Mouse (Mus musculus) liver, embryonic 13.5 days (tissue): Measurements from ENCODE around the gene Ptprg. TPM values are rescaled to one million over a fixed set of nuclear protein-coding genes. Genes with fewer than 3 reads are reported as not detected.

Experiments used
- ATAC-seq: fragments of 200-750 bp; cut with Nextera tagmentation; 2 replicates; pipeline ENCODE4 v1.8.0; 2017; ENCODE audit warnings: low read depth, mild to moderate bottlenecking, moderate number of reproducible peaks, moderate library complexity
- DNase-seq: peaks from one replicate; pipeline ENCODE4 v3.0.0; 2022
- H3K27ac ChIP-seq: fragments of 300-500 bp; sonication (generic); 2 replicates; pipeline ENCODE4 v1.5.1; 2015; ENCODE audit warnings: moderate library complexity, mild to moderate bottlenecking, inconsistent platforms
- H3K27me3 ChIP-seq: fragments of 300-500 bp; sonication (generic); 2 replicates; pipeline ENCODE4 v1.6.1; 2015; ENCODE audit warnings: mild to moderate bottlenecking, inconsistent platforms
- H3K36me3 ChIP-seq: fragments of 300-500 bp; sonication (generic); 2 replicates; pipeline ENCODE4 v1.6.1; 2015; ENCODE audit warnings: mild to moderate bottlenecking, inconsistent platforms
- H3K4me1 ChIP-seq: fragments of 300-500 bp; sonication (generic); replicated peaks from 2 replicates; pipeline ENCODE4 v1.6.1; 2015; ENCODE audit warnings: inconsistent platforms
- H3K4me2 ChIP-seq: fragments of 300-500 bp; sonication (generic); 2 replicates; pipeline ENCODE4 v1.6.1; 2015; ENCODE audit warnings: inconsistent platforms, mild to moderate bottlenecking, moderate library complexity
- H3K4me3 ChIP-seq: fragments of 300-500 bp; sonication (generic); replicated peaks from 2 replicates; pipeline ENCODE4 v1.5.1; 2015; ENCODE audit warnings: mild to moderate bottlenecking, inconsistent platforms
- H3K9ac ChIP-seq: fragments of 300-500 bp; sonication (generic); 2 replicates; pipeline ENCODE4 v1.6.1; 2015; ENCODE audit warnings: mild to moderate bottlenecking, inconsistent platforms
- H3K9me3 ChIP-seq: fragments of 300-500 bp; sonication (generic); replicated peaks from 2 replicates; pipeline ENCODE4 v1.6.1; 2016; ENCODE audit warnings: inconsistent platforms
- WGBS: fragments of 180-500 bp; shearing (Covaris S2); methylation state at CpG from one replicate; pipeline ENCODE4 v1.1.7; 2015; ENCODE audit not compliant: insufficient replicate concordance; 5-methylcytosine and 5-hydroxymethylcytosine counted together
- polyA plus RNA-seq: library from polyadenylated mRNA; unstranded; fragments of >200 nt; fragmentation: Nextera tagmentation; extraction: Ambion mirVana; gene quantifications from 2 replicates; pipeline ENCODE4 v1.2.1, GENCODE M21; 2015

Ptprg gene
- polyA plus RNA-seq, 1 experiment from 2014 or later: 1.5 TPM

DNA sequence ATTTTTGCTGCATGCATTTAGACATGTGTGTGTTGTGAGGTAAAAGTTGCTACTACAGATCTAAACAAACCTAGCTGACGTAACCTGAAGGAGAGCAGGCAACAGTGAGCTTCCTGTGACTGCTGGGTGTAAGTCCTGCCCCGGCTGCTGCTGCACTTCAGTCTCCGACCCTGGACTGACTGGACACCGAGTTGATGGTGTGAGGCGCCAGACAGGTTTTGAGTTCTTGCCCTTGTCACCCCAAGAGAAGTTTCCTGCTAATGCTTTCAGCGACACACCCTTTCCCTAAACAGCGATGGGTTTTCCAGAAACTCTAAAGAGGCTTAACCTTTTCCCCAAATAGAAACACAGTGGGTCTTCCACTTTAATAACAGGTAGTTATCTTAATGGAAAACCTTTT lies 313.1 kb downstream of the Ptprg start:
- H3K4me1 ChIP-seq: no peaks in the 10 kb centered on the region
- H3K27me3 ChIP-seq: no peaks in the 10 kb centered on the region
- H3K4me2 ChIP-seq: no peak overlapping the region
- DNase-seq (no peak), ATAC-seq (no peak)
- no peak overlapping the region for H3K27ac ChIP-seq
- H3K9me3 ChIP-seq: no peaks in the 10 kb centered on the region
- H3K4me3 ChIP-seq: no peak overlapping the region
- WGBS: 63% methylated on average over 7 of the region's 7 CpGs
- H3K9ac ChIP-seq: no peak overlapping the region
- no peaks in the 10 kb centered on the region for H3K36me3 ChIP-seq

DNA sequence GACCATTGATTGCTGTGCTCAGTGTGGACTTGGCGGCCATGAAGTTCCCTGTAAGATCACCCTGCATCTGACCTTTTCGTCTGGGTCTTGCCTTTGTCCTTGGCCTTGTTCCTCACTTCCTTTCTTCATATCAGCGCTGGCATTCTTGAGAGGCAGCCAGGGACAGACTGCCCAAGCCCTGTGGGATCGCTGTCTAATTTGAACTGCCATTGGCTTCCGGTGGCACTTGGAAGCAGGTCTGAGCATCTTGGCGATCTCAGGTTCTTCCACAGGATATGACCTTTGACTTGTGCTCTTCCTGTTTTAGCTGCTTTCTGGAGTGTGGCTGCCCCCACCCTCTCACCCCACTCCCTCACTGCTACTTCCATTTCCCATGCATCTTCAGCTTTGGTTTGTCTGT lies 315.3 kb downstream of the Ptprg start:
- Histone ChIP-seq H3K27me3 (no peaks in the 10 kb centered on the region), H3K4me2 (no peak overlapping the region), H3K27ac (no peak overlapping the region), H3K9me3 (no peaks in the 10 kb centered on the region), H3K36me3 (no peaks in the 10 kb centered on the region), H3K4me3 (no peak overlapping the region), H3K4me1 (no peaks in the 10 kb centered on the region), H3K9ac (no peak overlapping the region)
- WGBS: 15% methylated on average over 6 of the region's 6 CpGs
- ATAC-seq (no peak), DNase-seq (no peak)

DNA sequence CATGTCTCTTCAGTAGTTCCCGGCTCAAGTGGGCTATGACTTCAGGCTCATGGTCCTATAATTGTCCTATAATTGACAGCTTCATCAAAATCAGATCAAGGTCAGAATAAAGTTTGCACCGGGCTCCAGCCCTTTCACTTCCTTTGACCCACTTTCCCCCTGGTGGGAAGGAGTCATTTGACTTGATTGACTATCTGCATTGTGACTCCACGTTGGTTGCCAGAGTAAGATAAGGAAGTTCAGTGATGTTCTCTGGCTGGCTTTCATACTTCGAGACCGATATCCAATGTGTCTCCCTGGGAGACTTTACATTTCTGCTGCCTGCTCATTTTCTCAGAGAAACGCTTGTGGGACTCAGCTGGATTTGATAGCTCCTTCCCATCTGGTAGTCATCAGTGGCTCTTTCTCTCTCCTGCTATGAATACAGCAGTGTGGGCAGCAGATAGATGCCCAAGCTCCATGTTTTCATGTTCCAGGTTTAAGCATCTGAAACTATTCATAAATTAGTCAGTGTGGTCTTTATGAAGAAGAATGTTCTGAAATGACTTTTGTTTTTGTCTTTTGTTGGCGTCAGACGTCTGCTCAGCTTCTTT lies 318.5 kb downstream of the Ptprg start:
- WGBS: 38% methylated on average over 8 of the region's 8 CpGs
- H3K4me2 ChIP-seq: no peak overlapping the region
- no peak for DNase-seq

DNA sequence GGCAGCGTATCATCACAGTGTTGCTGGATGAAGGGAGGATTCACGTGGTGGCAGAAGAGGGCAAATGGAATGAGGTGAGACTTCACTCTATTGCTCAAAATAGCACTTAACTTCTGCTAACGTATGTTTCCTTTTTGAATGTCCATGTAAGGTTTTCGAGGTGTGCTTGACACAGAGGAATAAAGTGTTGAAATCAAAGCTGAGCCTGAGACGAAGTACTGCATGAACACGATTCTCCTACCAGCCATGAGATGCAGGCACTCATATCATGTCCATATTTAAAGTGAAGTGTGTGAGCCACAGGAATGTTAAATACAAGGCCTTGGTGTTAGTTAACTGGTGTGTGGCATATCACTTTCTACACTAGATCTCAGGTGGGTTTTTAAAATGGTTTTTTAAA lies 320.9 kb downstream of the Ptprg start:
- WGBS: 65% methylated on average over 6 of the region's 6 CpGs
- Histone ChIP-seq H3K27ac (no peak overlapping the region), H3K9ac (no peak overlapping the region), H3K4me3 (no peak overlapping the region), H3K4me1 (no peaks in the 10 kb centered on the region), H3K9me3 (no peaks in the 10 kb centered on the region), H3K36me3 (no peaks in the 10 kb centered on the region), H3K4me2 (no peak overlapping the region), H3K27me3 (no peaks in the 10 kb centered on the region)
- ATAC-seq (no peak), DNase-seq (no peak)

More for the DNA sequence above, 318.5 kb downstream of the Ptprg start:
- ATAC-seq: no peak
- H3K4me3 ChIP-seq: no peak overlapping the region
- no peaks in the 10 kb centered on the region for H3K36me3 ChIP-seq
- H3K4me1 ChIP-seq: no peaks in the 10 kb centered on the region
- no peak overlapping the region for H3K9ac ChIP-seq
- H3K27ac ChIP-seq: no peak overlapping the region
- H3K27me3 ChIP-seq: no peaks in the 10 kb centered on the region
- no peaks in the 10 kb centered on the region for H3K9me3 ChIP-seq

DNA sequence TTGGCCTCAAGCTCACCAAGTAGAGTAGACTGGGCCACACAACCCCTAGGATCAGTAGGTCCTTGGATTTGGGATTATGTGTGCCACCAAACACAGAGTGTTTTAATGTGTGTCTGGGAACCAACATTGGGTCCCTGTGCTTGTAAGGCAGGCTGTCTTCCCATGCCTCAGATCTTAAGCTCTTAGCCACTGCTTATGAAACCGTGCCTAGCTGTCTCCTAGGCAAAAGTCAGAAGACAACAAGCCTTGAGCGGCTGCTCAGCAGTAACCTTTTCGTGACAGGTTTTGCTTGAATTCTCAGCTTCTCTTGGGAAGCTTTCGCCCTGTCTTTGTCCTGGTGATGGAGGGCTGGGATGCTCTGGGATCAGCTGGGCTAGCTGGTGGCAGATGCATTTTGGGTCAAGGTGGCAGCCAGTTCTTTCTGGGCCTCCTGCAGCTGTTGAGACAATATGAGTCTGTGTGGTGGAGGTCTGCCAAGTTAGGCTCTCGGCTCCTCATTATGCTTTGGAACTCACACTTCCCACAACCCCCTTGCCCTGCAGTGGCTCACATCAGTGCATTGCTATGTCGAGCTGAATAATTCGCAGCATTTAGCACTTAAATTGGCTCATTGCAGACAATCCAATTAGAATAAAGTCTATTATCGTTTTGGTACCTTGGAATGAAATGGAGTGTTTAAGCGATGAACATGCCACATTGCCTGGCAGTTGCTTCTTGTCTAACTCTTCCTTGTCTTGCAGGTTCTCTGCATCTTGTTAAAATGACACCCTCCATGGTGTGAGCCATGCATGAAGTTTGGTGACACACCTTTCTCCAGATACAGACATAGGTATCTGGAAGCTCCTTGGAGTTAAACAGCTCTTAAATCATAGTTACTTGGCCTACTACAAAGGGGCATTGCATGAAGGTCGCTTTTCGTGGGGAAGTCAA lies 321.9 kb downstream of the Ptprg start:
- WGBS: 69% methylated on average over 11 of the region's 11 CpGs

DNA sequence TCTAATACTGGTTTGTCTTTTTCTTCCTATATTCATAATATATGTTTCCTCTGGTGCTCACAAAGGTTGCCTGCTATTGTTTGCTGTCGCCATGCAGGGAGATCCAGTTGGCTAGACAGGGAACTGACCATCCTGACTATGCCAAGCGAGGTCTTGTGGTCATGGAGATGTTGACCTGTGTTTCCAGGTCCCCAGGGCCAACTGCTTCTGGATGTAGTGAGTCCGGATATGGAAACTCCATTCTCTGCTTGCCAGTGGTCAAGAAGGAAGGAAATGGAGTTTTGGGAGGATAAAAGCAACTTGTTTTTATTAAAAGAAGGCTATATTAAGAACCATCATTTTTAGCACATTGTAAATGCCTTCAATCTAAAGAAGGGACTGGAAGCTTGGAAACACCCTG lies 327.8 kb downstream of the Ptprg start:
- Histone ChIP-seq H3K4me1 (no peaks in the 10 kb centered on the region), H3K27me3 (no peaks in the 10 kb centered on the region), H3K4me3 (no peak overlapping the region), H3K9ac (no peak overlapping the region), H3K27ac (no peak overlapping the region), H3K36me3 (no peaks in the 10 kb centered on the region), H3K9me3 (no peaks in the 10 kb centered on the region), H3K4me2 (no peak overlapping the region)
- WGBS: 37% methylated on average over 3 of the region's 3 CpGs
- DNase-seq (no peak), ATAC-seq (no peak)

More for the DNA sequence above, 321.9 kb downstream of the Ptprg start:
- DNase-seq: no peak
- H3K4me3 ChIP-seq: no peak overlapping the region
- no peak overlapping the region for H3K9ac ChIP-seq
- no peaks in the 10 kb centered on the region for H3K36me3 ChIP-seq
- no peaks in the 10 kb centered on the region for H3K9me3 ChIP-seq
- ATAC-seq: no peak
- H3K27ac ChIP-seq: no peak overlapping the region
- H3K4me2 ChIP-seq: no peak overlapping the region
- H3K27me3 ChIP-seq: no peaks in the 10 kb centered on the region
- no peaks in the 10 kb centered on the region for H3K4me1 ChIP-seq

DNA sequence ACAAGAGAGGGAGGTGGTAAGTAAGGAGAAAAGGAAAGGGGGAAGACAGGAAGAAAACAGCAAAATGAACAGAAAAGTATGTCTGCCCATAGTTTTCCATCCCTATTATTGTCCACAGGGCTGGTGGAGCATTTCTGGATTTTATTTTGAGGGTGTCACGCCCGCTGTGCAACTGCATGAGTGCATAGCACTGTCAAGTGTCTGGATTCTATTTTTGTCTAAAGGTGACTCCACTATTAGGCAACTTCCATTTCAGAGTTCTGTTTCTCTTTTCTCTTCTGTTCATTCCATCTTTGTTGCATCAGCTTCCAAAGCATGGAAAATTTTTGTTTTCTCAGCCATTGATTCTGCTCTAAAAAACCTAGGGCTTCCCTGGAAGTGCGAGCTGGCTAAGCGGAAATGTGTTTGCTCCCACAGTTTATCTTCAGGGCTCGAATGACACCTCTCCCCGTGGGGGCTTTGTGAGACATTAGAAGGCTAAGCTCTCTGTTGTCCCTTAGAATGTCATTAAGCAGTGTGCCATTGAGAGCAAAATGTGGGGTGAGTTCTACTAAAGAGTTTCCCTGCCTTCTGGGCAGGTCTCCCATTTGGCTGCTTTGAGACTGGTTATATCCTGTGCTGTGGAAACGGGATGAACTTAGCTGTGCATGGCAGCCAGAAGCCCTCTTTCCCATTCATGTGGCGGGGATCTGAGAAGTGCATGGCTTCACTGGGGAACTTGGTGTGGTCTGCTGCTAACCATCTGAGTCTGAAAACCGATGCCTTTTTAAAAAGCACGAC lies 330.0 kb downstream of the Ptprg start:
- DNase-seq (no peak), ATAC-seq (no peak)
- Histone ChIP-seq H3K36me3 (no peaks in the 10 kb centered on the region), H3K4me3 (no peak overlapping the region), H3K4me1 (no peaks in the 10 kb centered on the region), H3K4me2 (no peak overlapping the region), H3K9ac (no peak overlapping the region), H3K9me3 (no peaks in the 10 kb centered on the region), H3K27me3 (no peaks in the 10 kb centered on the region), H3K27ac (no peak overlapping the region)
- WGBS: 40% methylated on average over 10 of the region's 10 CpGs

DNA sequence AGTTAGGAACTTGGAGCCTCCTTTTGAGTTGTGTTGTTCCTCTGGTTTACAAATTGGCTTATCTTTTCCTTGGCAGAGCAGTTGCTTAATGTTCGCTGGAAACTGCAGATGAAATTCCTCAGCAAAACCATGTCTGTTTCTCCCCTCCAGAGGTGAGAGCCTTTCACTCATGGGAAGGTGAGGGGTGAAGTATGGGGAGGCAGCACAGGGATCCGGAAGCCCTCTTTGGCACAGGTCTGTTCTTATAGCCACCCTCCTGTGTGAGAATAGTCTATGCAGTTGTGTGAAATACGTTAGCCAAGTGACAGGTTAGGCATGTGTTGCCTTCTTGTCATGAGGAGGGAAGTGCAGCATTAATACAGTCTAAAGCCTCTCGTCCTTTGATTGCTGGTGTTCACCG lies 330.7 kb downstream of the Ptprg start:
- H3K27me3 ChIP-seq: no peaks in the 10 kb centered on the region
- H3K27ac ChIP-seq: no peak overlapping the region
- no peaks in the 10 kb centered on the region for H3K4me1 ChIP-seq
- no peak overlapping the region for H3K4me3 ChIP-seq
- no peak overlapping the region for H3K4me2 ChIP-seq
- WGBS: 39% methylated on average over 5 of the region's 5 CpGs
- H3K9ac ChIP-seq: no peak overlapping the region
- H3K36me3 ChIP-seq: no peaks in the 10 kb centered on the region
- ATAC-seq (no peak), DNase-seq (no peak)
- H3K9me3 ChIP-seq: no peaks in the 10 kb centered on the region

DNA sequence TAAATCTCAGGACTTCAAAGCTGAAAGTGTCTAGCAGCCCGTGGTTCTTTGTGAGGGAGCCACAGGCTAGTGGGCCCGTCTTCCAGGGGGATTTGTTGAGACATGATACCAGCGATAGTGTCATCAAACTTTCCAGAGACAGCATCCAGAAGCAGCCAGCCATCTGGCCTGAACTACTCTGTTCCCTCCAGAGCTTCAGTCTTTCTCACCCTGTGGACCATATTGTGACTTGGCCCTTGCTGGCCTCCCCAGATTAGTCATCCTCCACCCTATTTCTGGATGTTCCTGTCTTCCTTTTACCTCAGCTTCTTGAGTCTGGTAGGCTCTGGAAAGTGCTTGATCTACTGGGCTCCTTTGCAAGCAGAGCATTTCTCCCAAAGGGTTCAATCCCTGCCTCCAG lies 333.1 kb downstream of the Ptprg start:
- Histone ChIP-seq H3K36me3 (no peaks in the 10 kb centered on the region), H3K4me3 (no peak overlapping the region), H3K9me3 (no peaks in the 10 kb centered on the region), H3K9ac (no peak overlapping the region), H3K27me3 (no peaks in the 10 kb centered on the region), H3K27ac (no peak overlapping the region), H3K4me1 (no peaks in the 10 kb centered on the region), H3K4me2 (no peak overlapping the region)
- ATAC-seq (no peak), DNase-seq (no peak)
- WGBS: 32% methylated on average over 3 of the region's 3 CpGs

DNA sequence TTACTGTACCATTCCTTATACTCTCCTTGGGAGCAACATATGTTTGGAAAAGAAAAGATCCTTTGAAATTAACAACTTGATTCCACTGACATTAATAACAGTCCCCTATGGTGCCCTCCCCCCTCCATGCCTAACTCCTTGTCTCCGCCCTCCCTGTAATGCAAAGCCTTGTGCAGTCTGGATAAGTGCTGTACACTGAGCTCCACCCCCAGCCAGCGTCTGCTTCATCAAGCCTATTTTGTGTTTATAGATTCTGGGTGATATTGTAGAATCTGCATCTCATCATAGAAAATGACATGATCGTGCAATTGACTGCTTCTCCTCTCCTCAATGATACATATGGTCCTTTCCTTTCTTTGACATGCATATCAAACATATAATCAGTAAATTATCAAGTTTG lies 337.6 kb downstream of the Ptprg start:
- no peak overlapping the region for H3K4me3 ChIP-seq
- 47% methylated on average over 3 of the region's 3 CpGs for WGBS

DNA sequence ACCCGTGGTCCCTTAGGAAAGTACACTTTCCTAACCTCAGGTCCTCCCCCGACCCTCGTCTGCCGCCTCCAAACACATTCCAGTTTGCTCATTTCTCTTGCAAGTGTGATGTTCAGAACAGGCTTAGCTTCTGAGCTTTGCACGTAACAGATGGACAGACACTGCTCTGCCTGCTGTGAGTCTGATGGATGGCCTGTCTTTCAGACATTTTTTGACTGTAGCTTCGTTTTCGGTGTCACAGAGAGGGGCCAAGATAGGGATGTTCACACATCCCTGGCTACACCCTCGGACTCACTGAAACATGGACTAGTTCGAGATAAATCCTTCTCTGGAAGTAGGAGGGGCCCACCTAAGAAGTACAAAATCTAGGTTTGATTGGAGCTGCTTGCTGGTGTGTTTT lies 339.3 kb downstream of the Ptprg start:
- Histone ChIP-seq H3K9ac (no peak overlapping the region), H3K4me1 (no peaks in the 10 kb centered on the region), H3K27me3 (no peaks in the 10 kb centered on the region), H3K36me3 (no peaks in the 10 kb centered on the region), H3K27ac (no peak overlapping the region), H3K9me3 (no peaks in the 10 kb centered on the region), H3K4me3 (no peak overlapping the region), H3K4me2 (no peak overlapping the region)
- WGBS: 42% methylated on average over 9 of the region's 9 CpGs
- DNase-seq: no peak
- ATAC-seq: no peak

More for the DNA sequence above, 337.6 kb downstream of the Ptprg start:
- ATAC-seq (no peak), DNase-seq (no peak)
- H3K4me1 ChIP-seq: no peaks in the 10 kb centered on the region
- no peaks in the 10 kb centered on the region for H3K36me3 ChIP-seq
- no peak overlapping the region for H3K27ac ChIP-seq
- no peak overlapping the region for H3K9ac ChIP-seq
- no peaks in the 10 kb centered on the region for H3K9me3 ChIP-seq
- no peaks in the 10 kb centered on the region for H3K27me3 ChIP-seq
- no peak overlapping the region for H3K4me2 ChIP-seq
